Mouse (Mus musculus) liver, postnatal 0 days (tissue): ENCODE measurements around the gene Foxn3.

ENCODE experiments used
- CTCF ChIP-seq: sonication (generic); IDR thresholded peaks from 2 replicates; pipeline ENCODE4 v1.5.1; 2016; ENCODE audit warnings: antibody characterized with exemption, low read depth
- EP300 ChIP-seq: IDR thresholded peaks from 2 replicates; pipeline ENCODE4 v1.6.1; 2016; ENCODE audit warnings: antibody characterized with exemption, low read depth, mild to moderate bottlenecking

GRCm38 (mm10) chr12:99511644-99512043, 51.7 kb downstream of the Foxn3 start:
- TF ChIP-seq CTCF (no peak), EP300 (no peak)
